ENCODE assay signal across 29 mouse cellular contexts in genomic region chr3:75474657-75475056, GRCm38 (mm10). TPM values are rescaled to one million over a fixed set of nuclear protein-coding genes. Genes with fewer than 3 reads are reported as not detected.
DNase-seq lines count a peak whose midpoint lies in the region; ATAC-seq and TF ChIP-seq lines count a peak whose summit lies in the region.
"Had no signal": no experiment of that assay in that cellular context is flagged by ENCODE, and none has a peak within 500 bp of the region (broad histone marks: within the 10 kb centered on the region; RNA-seq: fewer than 3 reads in every experiment).

No protein-coding gene starts in this region.

- 74% methylated on average over 7 of the region's 7 CpGs for WGBS in intestine, embryonic 15.5 days
- WGBS in intestine, postnatal 0 days: 64% methylated on average over 7 of the region's 7 CpGs
- WGBS in liver, embryonic 11.5 days: 76% methylated on average over 7 of the region's 7 CpGs
- 70% methylated on average over 7 of the region's 7 CpGs for WGBS in liver, postnatal 0 days (ENCODE audit: insufficient replicate concordance)
- WGBS in liver, embryonic 16.5 days (ENCODE audit: insufficient replicate concordance): 67% methylated on average over 7 of the region's 7 CpGs

- no peaks in the 10 kb centered on the region for H3K9me3 ChIP-seq in intestine, embryonic 15.5 days
- no peaks in the 10 kb centered on the region for H3K9me3 ChIP-seq in intestine, postnatal 0 days (ENCODE audit: control insufficient read depth)
- H3K9me3 ChIP-seq in liver, embryonic 11.5 days (ENCODE audit: control insufficient read depth, low read length): no peaks in the 10 kb centered on the region
- H3K9me3 ChIP-seq in liver, postnatal 0 days (ENCODE audit: low read length): no peaks in the 10 kb centered on the region
- H3K9me3 ChIP-seq in liver, embryonic 16.5 days (replicated peaks; ENCODE audit: control insufficient read depth, low read length): no peaks in the 10 kb centered on the region
- H3K9me3 ChIP-seq: forebrain, embryonic 10.5 days; forebrain, embryonic 13.5 days; G1E; heart, embryonic 12.5 days; heart, embryonic 15.5 days; hindbrain, embryonic 10.5 days; hindbrain, embryonic 13.5 days had no signal

- H3K36me3 ChIP-seq in intestine, embryonic 15.5 days: no peaks in the 10 kb centered on the region
- no peaks in the 10 kb centered on the region for H3K36me3 ChIP-seq in intestine, postnatal 0 days (ENCODE audit: control insufficient read depth, insufficient read depth)
- H3K36me3 ChIP-seq in liver, embryonic 11.5 days (ENCODE audit: control insufficient read depth, insufficient read depth, low read length): no peaks in the 10 kb centered on the region
- H3K36me3 ChIP-seq in liver, postnatal 0 days (replicated peaks; ENCODE audit: insufficient read depth, low read length): no peaks in the 10 kb centered on the region
- H3K36me3 ChIP-seq in liver, embryonic 16.5 days (ENCODE audit: control insufficient read depth, insufficient read depth): no peaks in the 10 kb centered on the region
- H3K36me3 ChIP-seq: forebrain, embryonic 10.5 days; G1E; heart, embryonic 12.5 days; heart, embryonic 15.5 days; hindbrain, embryonic 10.5 days; hindbrain, embryonic 13.5 days had no signal

- no peak overlapping the region for H3K4me2 ChIP-seq in intestine, embryonic 15.5 days (replicated peaks)
- H3K4me2 ChIP-seq in intestine, postnatal 0 days (replicated peaks; ENCODE audit: low read depth): no peak overlapping the region
- H3K4me2 ChIP-seq in liver, embryonic 11.5 days: no peak overlapping the region
- H3K4me2 ChIP-seq in liver, postnatal 0 days (ENCODE audit: low read depth, low read length): no peak overlapping the region
- H3K4me2 ChIP-seq in liver, embryonic 16.5 days (ENCODE audit: low read depth, low read length): no peak overlapping the region
- H3K4me2 ChIP-seq: forebrain, embryonic 13.5 days; heart, embryonic 12.5 days; heart, embryonic 15.5 days; hindbrain, embryonic 13.5 days had no signal

- no peak overlapping the region for H3K9ac ChIP-seq in intestine, embryonic 15.5 days
- H3K9ac ChIP-seq in intestine, postnatal 0 days (ENCODE audit: low read depth, low read length): no peak overlapping the region
- H3K9ac ChIP-seq in liver, embryonic 11.5 days (ENCODE audit: low read depth, low read length): no peak overlapping the region
- no peak overlapping the region for H3K9ac ChIP-seq in liver, postnatal 0 days (replicated peaks)
- no peak overlapping the region for H3K9ac ChIP-seq in liver, embryonic 16.5 days (ENCODE audit: low read depth, low read length)
- H3K9ac ChIP-seq: forebrain, embryonic 13.5 days; heart, embryonic 12.5 days; heart, embryonic 15.5 days; hindbrain, embryonic 13.5 days had no signal

- TF ChIP-seq CTCF in intestine, postnatal 0 days (IDR thresholded peaks at IDR 0.05; ENCODE audit: low read depth): no peak
- no peak for TF ChIP-seq CTCF in liver, postnatal 0 days (IDR thresholded peaks at IDR 0.05; ENCODE audit: low read depth)

- DNase-seq in liver, embryonic 11.5 days (ENCODE audit: low spot score): no peak
- DNase-seq in liver, postnatal 0 days: no peak
- no peak for DNase-seq in cerebellum, adult 11-12 months
- DNase-seq: adrenal gland, postnatal 10 days; adrenal gland, postnatal 36 days; B cell, adult 2 months; cerebellum, adult 2 months; cerebellum, postnatal 10 days; cerebellum, postnatal 36 days; gastrocnemius, postnatal 10 days; gastrocnemius, postnatal 36 days; heart, postnatal 10 days; heart, postnatal 36 days had no signal

- TF ChIP-seq EP300 in liver, postnatal 0 days (IDR thresholded peaks at IDR 0.05; ENCODE audit: low read depth): no peak

- H3K27ac ChIP-seq in intestine, embryonic 15.5 days: no peak overlapping the region
- H3K27ac ChIP-seq in intestine, postnatal 0 days (ENCODE audit: low read depth, low read length): no peak overlapping the region
- H3K27ac ChIP-seq in liver, embryonic 11.5 days (ENCODE audit: low read depth, low read length): no peak overlapping the region
- H3K27ac ChIP-seq in liver, postnatal 0 days (ENCODE audit: low read depth): no peak overlapping the region
- no peak overlapping the region for H3K27ac ChIP-seq in liver, embryonic 16.5 days (ENCODE audit: low read length)
- H3K27ac ChIP-seq: forebrain, embryonic 10.5 days; forebrain, embryonic 13.5 days; heart, embryonic 15.5 days; hindbrain, embryonic 10.5 days; hindbrain, embryonic 13.5 days had no signal

- ATAC-seq in intestine, embryonic 15.5 days: peak; percentile 75
- ATAC-seq in intestine, postnatal 0 days: no peak
- ATAC-seq in liver, embryonic 11.5 days (replicated peaks; ENCODE audit: low FRiP score): peak; percentile 69
- no peak for ATAC-seq in liver, postnatal 0 days
- 0 out of 2 replicates have a peak, but pooled peaks have one; percentile 43 for ATAC-seq in liver, embryonic 16.5 days (ENCODE audit: low read depth)
- ATAC-seq: forebrain, embryonic 13.5 days; forebrain, embryonic 16.5 days; hindbrain, embryonic 16.5 days; Patski had no signal

- H3K4me1 ChIP-seq in intestine, embryonic 15.5 days (replicated peaks): no peaks in the 10 kb centered on the region
- no peaks in the 10 kb centered on the region for H3K4me1 ChIP-seq in intestine, postnatal 0 days (replicated peaks; ENCODE audit: control insufficient read depth, insufficient read depth, low read length)
- no peaks in the 10 kb centered on the region for H3K4me1 ChIP-seq in liver, embryonic 11.5 days (replicated peaks; ENCODE audit: control insufficient read depth, insufficient read depth, low read length)
- H3K4me1 ChIP-seq in liver, postnatal 0 days (ENCODE audit: insufficient read depth): no peaks in the 10 kb centered on the region
- no peaks in the 10 kb centered on the region for H3K4me1 ChIP-seq in liver, embryonic 16.5 days (ENCODE audit: control insufficient read depth, low read depth, low read length)
- H3K4me1 ChIP-seq: forebrain, embryonic 10.5 days; forebrain, embryonic 13.5 days; heart, embryonic 12.5 days; heart, embryonic 15.5 days; hindbrain, embryonic 10.5 days; hindbrain, embryonic 13.5 days had no signal

- H3K27me3 ChIP-seq in intestine, embryonic 15.5 days (replicated peaks): no peaks in the 10 kb centered on the region
- no peaks in the 10 kb centered on the region for H3K27me3 ChIP-seq in intestine, postnatal 0 days (replicated peaks; ENCODE audit: control insufficient read depth, insufficient read depth, low read length)
- no peaks in the 10 kb centered on the region for H3K27me3 ChIP-seq in liver, embryonic 11.5 days (replicated peaks; ENCODE audit: control insufficient read depth, insufficient read depth, low read length)
- no peaks in the 10 kb centered on the region for H3K27me3 ChIP-seq in liver, postnatal 0 days (ENCODE audit: insufficient read depth, low read length)
- H3K27me3 ChIP-seq in liver, embryonic 16.5 days (ENCODE audit: control insufficient read depth, insufficient read depth, low read depth, low read length): no peaks in the 10 kb centered on the region
- H3K27me3 ChIP-seq: CH12.LX; forebrain, embryonic 13.5 days; heart, embryonic 12.5 days; heart, embryonic 15.5 days; hindbrain, embryonic 13.5 days had no signal

- no peak overlapping the region for H3K4me3 ChIP-seq in intestine, embryonic 15.5 days (replicated peaks)
- H3K4me3 ChIP-seq in intestine, postnatal 0 days (ENCODE audit: low read depth, low read length): no peak overlapping the region
- no peak overlapping the region for H3K4me3 ChIP-seq in liver, embryonic 11.5 days (ENCODE audit: low read depth, low read length)
- no peak overlapping the region for H3K4me3 ChIP-seq in liver, postnatal 0 days (ENCODE audit: low read depth, low read length)
- no peak overlapping the region for H3K4me3 ChIP-seq in liver, embryonic 16.5 days (ENCODE audit: low read depth, low read length)
- H3K4me3 ChIP-seq: forebrain, embryonic 10.5 days; forebrain, embryonic 13.5 days; heart, embryonic 12.5 days; heart, embryonic 15.5 days; hindbrain, embryonic 10.5 days; hindbrain, embryonic 13.5 days had no signal

RNA-seq across cellular contexts. Expression of gene Wdr49, which starts 7.3 kb away (rescaled TPM):
- not detected in 2 replicates for polyA plus RNA-seq in intestine, embryonic 15.5 days (2015; fragmentation: Nextera tagmentation; extraction: Ambion mirVana)
- not detected in 2 replicates for polyA plus RNA-seq in intestine, postnatal 0 days (2015; fragmentation: Nextera tagmentation; extraction: Ambion mirVana)
- not detected in 2 replicates for polyA plus RNA-seq in liver, embryonic 11.5 days (2014; fragmentation: Nextera tagmentation; extraction: Ambion mirVana)
- polyA plus RNA-seq in liver, postnatal 0 days (2015; fragmentation: Nextera tagmentation; extraction: Ambion mirVana): not detected in 2 replicates
- not detected in 2 replicates for polyA plus RNA-seq in liver, embryonic 16.5 days (2015; fragmentation: Nextera tagmentation; extraction: Ambion mirVana)
- polyA plus RNA-seq: embryonic facial prominence, embryonic 11.5 days; embryonic facial prominence, embryonic 14.5 days; forebrain, embryonic 10.5 days; forebrain, embryonic 13.5 days; forebrain, embryonic 16.5 days; G1E; heart, embryonic 12.5 days; heart, embryonic 15.5 days; hindbrain, embryonic 10.5 days; Patski had no signal

Comparison
In these comparisons a context has a peak if more than half of its experiments do, and no peak if none do; other contexts are left out.
1. ATAC-seq: peak in intestine, embryonic 15.5 days (single experiment), liver, embryonic 11.5 days (single experiment) and liver, embryonic 16.5 days (single experiment); none in intestine, postnatal 0 days (single experiment) and liver, postnatal 0 days (single experiment).